Mouse (Mus musculus) kidney, adult 11 months (tissue): Measurements from ENCODE around the gene Sox5.

Experiments
- DNase-seq: peaks from one replicate; pipeline ENCODE4 v3.0.0; 2022

Gene Sox5

DNA sequence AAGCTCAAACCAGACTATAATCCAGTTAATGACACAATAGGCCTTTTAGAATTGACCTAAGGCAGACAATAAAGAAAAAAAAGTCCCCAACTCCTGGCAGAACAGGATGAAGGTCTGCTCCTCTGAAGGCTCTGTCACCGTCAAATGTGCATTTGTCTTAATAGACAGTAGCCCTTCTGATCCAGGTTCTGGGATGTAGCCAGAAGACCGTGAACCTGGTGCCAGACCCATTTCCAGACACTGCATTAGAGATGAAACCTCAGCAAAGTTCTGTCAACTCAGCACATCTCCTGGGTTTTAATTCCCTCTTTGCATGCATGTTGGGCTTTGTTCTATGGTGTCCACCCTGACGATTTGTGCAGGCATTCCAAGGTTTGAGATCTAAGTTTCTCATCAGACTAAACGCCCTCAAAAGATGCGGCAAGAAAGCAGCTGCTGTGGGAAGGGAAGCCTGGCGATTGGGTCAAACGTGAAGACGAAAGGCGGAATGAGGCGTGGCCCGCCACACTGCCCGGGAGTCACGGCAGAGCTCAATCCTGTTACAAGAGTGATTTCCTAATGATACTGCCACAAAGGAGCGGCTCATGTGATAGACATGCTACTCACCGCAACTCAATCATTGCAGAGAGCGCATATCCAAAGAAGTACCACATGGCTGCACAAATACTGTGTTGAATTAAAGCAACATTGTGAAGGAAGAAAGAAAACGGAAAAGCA is 394.1 kb downstream of the Sox5 start:
- DNase-seq = no peak

DNA sequence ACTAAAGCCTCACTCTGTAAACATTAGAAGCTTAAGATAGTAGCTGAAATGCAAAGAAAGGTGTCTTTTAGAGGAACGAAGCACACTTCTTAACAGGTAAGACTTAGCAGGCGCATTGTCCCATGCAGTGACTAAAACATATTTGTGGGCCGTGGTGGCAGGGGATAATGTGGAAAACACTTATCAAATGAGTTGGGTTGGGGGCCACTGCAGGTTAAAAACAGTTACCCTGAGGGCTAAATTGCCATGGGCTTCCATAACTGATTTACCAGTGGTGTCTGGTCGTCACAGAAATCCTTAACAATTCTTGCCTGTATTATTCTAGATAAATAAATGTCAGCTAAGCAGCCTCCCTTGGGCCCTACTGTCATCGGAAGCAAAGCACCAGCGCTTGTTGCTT is 401.1 kb downstream of the Sox5 start:
- DNase-seq = no peak

DNA sequence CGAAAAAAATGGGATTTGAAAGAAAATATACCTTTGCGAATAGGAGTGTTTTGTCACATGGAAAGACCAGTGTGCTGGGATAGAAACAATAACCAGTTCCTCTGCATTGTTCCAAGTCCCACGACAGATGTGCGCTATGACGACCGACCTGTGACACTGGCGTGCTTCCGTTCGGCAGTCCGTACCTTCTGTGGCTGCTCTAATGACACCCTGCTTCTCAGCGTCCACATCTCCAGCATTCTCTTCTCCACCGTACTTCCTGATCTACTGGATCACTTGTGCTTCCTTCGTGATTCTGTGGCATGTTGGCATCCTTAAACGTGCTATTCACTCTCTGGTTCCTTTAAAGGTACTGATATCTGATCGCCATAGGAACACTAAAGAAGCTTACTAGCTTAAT is 401.6 kb downstream of the Sox5 start:
- DNase-seq = no peak

DNA sequence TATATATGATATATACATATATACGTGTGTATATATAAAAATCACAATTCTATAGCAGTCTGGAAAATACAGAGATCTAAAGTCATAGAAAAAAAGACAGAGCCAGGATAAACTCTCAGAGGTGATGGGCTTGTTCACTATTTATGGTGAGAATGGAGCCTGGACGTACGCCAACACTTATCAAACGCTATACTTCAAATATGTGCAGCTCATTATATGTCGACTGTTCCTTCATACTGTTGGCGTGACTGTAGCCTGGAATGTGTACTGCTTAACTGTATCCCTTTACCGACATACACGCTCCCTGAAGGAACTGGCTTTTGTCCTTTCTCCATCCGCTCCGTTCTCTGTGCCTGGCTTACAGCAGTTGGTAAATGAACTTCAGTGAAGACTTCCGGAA is 407.0 kb downstream of the Sox5 start:
- DNase-seq = no peak

DNA sequence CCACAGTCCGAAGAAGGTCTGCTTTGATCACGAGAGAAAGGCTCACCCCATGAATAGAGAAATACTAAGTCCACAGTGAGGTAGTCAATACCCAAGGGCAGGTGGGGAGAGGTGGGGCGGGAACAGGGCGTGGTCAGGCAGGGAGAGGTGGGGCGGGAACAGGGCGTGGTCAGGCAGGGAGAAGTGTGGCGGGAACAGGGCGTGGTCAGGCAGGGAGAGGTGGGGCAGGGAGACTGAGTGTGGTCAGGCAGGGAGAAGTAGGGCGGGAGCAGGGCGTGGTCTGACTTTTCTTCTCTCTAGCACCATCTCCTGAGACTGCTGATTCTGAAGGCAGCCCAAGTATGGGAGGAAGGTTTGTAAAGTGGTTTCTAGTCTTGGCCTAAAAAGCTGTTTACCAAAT is 411.1 kb downstream of the Sox5 start:
- no peak for DNase-seq

DNA sequence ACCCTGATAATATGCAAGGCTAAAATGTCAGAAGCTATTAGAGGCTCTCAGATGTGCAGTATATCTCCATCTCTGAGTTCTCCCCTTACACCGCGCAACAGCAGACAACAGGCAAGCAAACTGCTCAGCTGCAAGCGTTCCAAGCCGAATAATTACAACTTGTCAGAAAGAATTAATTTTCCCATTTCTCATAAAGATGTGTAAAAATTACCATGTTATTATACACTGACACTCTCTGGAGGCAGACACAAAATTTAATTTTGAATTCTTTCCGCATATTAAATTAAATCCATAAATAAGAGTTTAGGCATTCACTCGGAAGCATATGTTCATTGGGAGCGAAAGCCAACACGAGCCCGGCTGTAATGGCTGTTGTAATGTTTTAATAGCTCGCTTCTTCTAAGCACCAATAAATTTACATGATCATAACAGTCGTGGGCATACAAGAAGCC is 414.1 kb downstream of the Sox5 start:
- no peak for DNase-seq

DNA sequence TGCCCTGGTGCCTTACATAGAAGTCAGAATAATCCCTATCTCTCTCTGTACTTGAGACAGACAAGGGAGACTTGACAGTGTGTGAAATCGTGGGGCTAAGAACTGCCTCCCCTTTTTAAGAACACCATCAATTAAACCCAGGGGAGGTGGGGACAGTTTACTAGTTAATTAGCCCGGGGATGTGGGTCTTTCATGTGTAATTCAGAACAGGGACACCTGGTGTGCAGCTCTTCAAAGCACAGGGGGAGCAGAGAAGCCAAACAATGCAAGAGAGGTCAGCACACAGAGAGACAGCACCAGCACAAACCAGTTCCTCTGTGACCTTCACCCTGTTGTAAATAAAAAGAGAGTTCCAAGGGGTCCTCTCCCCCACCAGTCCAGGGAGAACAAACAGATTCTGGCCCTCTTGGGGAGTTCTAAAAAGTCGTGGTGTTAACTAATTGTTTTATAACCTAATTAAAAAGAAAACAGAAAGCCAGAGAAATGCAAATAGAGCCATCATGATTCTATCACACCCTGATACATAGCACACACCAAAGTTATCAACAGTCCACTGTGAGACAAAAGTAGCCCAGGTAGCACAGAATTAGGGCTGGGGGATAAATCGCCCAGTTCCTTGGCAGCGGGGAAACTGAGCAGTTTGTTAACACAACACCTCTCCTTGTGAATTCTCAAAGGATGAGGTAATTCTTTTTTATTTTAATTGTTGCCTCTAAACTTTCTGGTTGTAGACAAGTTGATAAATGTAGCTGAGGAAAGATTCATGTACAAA is 420.3 kb downstream of the Sox5 start:
- no peak for DNase-seq

DNA sequence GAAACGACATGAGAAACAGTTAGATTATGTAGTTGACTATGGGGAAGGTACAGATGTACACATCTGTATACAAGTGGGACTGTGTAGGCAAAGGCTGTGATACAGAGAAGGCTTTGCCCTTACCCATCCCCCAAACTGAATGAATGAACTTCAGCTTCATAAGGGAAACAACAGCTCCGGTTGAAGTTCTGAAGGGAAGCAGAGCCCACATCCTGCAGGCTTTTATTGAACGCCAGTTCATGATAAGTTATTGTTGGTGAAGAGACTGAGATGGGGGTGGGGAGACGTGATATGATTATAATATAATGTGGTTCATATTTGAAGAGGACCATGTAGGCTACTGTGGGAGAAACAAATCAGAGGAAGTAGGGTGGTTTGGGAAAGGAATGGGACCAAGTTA is 424.7 kb downstream of the Sox5 start:
- no peak for DNase-seq

DNA sequence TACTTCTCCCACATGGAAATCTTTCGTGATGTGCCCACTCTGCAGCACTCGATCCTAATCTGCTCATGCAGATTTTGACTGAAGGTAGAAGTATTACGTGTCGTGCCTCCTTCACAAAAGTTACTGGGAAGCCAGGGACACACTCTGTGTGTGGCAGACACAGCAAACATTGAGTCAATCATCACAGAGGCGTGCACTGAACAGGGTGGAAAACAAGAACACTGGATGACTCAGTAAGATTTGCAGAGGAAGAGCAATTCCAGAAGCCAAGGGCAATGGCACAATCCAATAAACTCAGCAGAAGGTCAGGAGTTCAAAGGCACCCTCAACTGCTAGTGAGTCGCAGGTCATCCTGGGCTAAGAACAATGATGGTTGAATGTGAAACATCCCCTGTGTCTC is 430.7 kb downstream of the Sox5 start:
- no peak for DNase-seq

DNA sequence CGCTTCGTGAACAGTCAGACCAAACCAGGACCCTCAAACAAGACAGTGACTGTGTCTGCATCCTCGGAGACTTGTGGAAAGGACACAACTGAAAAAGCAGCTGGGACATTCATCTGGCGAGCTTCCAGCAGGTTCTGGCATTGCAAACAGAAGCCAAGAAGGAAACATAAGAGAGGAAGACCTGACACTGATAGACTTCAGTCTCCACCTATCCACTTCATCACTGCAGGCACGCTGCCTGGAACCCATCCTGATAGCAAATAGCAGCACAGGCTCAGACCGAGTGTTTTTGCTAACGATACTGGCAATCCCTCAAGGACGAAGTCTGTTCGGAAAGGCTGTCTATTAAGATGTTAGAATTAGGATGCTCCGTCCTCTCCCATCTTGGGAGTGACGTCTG is 438.4 kb downstream of the Sox5 start:
- no peak for DNase-seq

DNA sequence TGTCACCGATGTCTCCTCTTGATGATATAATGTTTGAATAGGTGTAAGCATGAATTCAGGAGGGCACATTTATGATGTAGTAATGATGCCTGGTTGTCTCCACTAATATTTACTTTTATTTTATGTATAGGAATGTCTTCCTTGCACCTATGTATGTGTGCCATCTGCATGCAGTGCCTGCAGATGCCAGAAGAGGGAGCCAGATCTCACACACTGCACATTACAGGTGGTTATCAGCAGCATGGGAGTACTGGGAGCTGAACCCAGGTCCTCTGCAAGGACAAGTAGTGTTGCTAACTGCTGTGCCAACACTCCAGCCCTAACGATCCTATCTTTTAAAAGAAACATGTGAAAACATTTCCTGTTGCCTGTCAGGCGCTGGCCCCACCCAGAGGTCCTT is 442.2 kb downstream of the Sox5 start:
- no peak for DNase-seq

DNA sequence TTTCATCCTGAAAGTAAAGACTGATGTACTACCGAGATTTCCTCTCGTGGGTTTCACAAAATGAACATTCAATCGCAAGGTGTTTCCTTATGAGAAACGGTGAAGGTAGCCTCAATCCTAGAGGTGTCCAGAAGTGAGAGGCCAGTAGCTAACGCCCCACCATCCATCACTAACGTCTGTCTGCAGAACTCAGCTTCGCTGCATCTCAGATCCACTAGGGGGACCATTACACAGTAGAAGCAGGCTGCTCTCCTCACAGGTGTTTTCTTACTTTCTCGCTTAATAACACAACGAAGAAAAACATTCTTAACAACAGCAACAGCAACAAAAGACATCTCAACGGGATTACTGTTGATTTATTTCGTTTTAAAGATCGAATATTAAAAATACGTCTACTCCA is 442.8 kb downstream of the Sox5 start:
- DNase-seq = no peak

DNA sequence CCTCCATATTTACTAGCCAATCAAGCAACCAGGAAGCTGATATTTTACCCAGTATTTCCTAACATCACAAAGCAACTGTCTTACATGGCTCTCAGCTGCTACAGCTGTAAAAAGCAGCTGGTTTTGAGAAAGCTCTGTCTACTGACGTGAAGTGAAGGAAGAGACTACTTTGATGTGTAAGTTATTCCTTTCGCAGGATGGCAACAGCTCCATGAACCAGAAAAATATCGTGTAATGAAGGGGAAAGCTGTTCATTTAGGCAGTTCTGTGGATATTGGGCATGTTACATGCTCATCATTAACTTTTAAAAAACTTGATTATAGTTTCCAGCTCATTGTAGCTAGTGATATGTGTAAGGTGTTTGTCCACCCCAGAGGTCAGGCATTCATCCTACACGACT is 443.6 kb downstream of the Sox5 start:
- no peak for DNase-seq

DNA sequence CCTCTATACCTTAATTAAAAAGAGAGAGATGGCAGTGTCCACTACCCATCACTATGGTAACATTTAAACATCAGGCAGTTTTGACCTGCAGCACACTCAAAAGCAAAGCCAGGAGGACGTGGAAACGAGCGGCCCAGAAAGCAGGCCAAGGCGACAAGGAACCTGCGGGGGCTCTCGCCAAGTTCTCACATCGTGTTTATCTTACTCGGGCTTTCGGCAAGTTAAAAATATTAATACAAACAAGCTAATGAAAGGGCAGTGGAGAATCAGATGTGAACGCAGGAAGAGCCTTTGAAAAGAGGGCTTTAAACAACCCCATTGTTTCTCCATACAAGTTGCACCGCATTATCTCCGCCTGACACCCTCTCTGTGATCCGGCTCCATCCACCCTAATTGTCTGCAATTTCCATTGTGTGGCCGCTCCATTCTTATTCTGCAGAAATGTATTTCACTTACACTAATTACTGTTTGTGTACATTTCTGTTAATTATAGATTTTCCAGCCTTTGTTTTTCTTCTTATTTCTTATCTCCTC is 444.3 kb downstream of the Sox5 start:
- no peak for DNase-seq

DNA sequence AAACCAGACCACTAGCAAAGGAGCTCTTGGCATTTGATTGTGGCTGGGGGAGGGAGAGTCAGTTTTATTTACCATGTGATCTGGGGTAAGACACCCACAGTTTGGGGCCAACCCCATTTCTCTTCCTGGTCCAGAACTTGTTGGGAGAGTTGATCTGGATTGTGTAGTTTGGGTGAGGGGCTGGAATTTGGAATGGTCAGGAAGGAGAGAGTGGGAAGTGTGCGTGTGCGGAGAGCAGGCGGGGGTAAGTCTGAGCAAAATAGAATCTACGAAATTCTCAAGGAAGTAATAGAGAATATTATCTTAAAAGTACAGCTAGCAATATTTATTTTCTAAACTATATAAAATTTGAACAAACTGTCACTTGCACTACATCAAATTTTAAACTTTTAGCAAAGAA is 445.0 kb downstream of the Sox5 start:
- DNase-seq = no peak

DNA sequence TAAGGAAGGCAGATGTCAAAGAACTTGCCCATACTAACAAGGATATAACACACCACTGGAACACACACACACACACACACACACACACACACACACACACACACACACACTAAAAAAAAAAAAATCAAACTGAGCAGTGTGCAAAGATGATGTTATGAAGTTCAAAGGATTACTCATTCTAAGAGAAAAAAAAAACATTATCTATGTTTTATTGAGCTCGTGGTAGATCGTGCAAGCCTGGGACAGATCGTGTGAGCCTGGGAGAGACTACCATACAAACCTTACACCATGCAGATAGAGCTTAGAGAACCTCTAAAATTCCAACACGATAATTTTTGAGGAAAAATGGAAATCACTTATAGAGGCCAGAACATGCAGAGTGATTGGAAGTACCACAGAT is 448.6 kb downstream of the Sox5 start:
- DNase-seq = no peak

DNA sequence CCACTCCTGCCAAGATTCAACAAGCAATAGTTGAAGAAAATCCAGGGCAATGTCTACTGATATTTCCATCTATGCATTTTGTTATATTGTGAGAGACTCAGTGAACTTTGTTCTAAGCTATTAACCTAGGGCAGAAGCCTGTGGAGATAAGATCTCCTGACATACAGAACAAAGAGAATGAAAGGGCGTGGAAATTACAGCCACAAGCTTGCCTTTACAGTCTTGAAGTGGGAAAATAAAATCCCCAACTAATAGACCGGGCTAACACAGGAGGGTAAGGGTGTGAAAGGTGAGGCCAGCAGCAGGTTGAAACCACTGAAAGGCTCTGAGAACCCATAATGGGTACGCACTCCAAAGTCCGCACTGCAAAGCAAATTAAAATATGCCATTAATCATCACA is 449.8 kb downstream of the Sox5 start:
- DNase-seq = no peak

DNA sequence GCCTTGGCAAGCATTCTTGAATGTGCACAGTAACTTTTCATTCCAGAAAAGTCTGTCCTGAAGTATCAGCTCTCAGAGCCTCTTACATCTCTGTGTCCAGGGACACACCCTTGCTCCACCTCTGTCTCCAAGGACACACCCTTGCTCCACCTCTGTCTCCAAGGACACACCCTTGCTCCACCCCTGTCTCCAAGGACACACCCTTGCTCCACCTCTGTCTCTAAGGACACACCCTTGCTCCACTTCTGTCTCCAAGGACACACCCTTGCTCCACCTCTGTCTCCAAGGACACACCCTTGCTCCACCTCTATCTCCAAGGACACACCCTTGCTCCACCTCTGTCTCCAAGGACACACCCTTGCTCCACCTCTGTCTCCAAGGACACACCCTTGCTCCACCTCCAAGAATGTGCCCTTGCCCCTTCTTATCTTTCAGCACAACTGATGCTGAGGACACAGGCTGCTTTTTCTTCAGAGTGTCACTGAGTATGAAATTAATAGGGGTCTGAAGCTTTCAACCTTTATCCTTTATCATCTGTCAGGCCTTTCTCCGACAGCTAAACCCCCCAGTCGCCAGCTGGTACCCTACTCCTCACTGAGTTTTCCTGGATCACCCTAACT is 452.4 kb downstream of the Sox5 start:
- no peak for DNase-seq

DNA sequence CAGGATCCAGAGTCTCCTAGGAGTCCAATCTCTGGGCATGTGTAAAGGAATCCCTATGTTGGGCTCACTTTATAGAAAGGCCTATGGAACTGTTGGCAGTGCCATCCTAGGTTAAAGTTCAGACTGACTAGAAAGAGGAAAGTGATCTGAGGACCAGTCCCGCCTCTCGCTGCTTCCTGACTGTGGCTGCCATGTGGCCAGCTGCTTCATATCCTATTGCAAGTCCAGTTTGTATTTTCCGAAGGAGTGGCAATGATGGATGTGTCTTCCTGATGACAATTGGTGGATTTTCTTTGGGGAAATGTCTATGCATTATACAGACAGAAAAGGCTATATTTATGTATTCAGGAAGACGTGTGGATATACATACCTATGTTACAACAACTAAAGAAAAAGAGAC is 453.0 kb downstream of the Sox5 start:
- no peak for DNase-seq

DNA sequence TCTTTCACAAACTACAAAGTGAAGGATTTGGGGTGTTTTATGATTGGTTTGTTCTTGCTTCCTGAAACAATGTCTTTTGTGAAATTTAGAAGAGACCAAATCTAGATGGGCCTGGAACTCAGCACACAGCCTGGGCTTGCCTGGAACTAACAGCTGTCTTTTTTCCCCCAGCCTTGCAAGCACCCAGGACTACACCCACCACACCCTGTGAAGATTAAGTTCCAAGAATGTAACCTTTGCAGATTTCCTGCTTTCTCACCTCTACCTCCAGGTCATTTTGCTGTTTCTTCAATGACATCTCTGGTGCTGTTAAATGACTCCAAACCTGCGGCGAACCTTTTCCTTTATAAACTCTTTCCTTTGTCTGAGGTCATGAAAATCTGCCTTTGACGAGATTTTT is 455.0 kb downstream of the Sox5 start:
- DNase-seq = no peak

DNA sequence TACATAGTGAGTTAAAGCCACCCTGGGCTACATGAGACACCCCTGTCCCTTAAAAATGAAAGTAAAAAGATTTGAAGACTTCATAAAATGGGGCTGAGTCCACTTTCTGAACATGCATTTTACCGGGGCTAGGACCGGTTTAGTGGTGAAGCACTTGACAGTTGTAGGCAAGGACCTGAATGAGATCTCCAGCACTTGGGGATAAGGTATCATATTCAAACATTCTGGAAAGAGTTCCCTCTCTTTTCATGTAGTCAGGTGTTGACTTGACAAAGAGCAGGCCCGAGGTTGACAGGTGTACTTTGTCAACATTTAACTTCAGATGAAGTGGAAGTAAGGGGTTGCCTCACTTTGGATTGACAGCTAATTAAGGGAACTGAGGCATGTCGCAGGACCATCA is 458.4 kb downstream of the Sox5 start:
- DNase-seq = no peak

DNA sequence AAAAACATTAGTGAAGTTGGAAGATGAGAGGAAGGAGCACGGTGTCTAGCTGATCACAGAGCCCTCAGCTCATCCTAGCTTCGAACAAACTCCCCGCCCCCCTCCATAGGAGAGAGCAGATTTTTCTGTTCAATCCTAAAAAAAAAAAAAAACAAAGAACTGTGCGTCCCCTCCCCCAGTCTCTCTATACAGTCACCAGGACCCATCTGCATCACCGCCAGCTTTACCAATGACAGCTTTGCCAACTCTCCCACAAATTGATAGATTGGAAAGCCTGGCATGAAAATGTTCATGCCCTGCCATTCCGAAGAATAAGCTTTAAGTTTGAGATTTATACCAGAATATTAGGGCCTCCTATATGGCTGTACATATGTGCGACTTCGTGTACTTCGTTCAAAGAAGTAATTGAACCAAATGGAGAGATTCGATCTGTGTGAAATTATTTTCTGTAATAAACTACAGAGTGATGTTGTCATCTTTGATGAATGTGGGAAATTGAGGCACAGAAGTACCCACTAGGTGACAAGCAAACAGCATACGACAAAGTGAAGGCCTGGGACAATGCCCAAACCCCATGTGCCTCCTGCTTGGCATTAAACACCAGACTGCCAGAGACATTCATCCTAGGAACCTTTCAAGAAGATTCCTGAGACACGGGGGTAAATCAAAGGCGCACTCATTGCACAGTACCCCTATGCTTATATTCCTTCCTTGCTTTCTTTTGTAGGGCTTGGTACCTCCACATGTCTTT is 459.3 kb downstream of the Sox5 start:
- DNase-seq = no peak

DNA sequence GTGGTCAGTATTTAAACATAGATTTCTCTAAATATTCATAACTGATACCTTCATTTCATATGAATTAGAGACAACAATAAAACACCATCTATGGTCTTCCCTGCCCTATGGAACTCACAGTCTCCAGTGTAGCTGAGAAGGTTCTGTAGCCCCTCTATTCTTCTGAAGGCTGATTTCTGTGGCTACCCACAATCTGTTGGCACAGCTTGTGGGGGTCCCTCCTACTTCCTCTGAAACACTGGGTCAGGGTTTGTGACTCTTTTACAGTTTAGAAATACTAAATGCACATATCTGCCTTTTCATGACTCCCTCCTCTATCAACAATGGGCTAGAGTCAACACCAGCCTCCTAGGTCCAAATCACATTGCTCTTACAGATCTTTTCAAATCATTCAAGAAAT is 461.4 kb downstream of the Sox5 start:
- no peak for DNase-seq
